Mouse (Mus musculus) small intestine, adult 2 months (tissue): ENCODE data around the gene U2surp.

ENCODE experiments used
- CTCF ChIP-seq: fragments of 200-500 bp; IDR thresholded peaks from 2 replicates; pipeline ENCODE4 v1.5.1; 2012; ENCODE audit warnings: low read depth, mild to moderate bottlenecking, control low read depth, inconsistent platforms, low read length, moderate library complexity, mixed read lengths; ENCODE audit not compliant: insufficient replicate concordance, insufficient read length; ENCODE audit errors: extremely low read depth
- POLR2A ChIP-seq: fragments of 200-500 bp; IDR thresholded peaks from 2 replicates; pipeline ENCODE4 v1.6.1; 2012; ENCODE audit warnings: low read depth, mild to moderate bottlenecking, control low read depth, inconsistent platforms, low read length, moderate library complexity

DNA sequence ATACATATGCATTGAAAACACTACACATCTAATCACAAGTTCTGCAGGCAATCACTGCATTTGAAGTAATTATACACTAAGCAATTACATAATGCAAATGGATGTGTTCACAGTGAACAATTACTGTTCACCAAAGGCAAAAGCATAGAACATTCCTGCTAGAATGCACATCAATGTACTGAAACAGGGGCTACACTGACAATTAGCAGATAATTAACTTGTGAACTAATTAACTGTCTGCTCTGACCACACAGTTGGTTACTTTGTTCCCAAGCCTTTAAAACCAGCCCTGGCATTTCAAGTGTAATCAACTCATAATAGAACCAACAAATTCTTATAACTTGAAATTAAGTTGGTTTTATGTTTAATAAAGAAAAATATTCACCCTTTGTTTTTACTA lies 22.9 kb downstream of the U2surp start:
- no peak for TF ChIP-seq POLR2A
- TF ChIP-seq CTCF = no peak
